Mouse (Mus musculus): ENCODE measurements around the gene Mrvi1.

Gene Mrvi1

GRCm38 (mm10) chr7:110823076-110823475 is 159.2 kb downstream of the Mrvi1 start:
- no peak for DNase-seq

DNA sequence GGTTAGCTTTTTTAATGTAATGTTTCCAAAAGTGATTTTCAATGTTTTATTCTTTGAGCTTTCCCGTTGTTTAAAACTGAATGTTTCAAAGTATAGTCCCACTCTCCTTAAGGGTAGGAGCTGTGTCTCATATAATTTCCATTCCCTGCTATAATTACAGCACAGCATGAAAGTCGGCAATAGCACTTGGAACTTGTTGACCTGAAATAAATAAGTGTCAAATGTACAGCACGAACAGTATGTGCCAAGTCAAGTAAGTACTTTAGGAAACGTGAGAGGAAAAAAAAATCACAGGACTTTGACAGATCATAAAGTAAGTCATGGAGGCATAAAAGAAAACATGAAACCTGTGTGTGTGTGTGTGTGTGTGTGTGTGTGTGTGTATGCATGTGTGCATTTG is 160.2 kb downstream of the Mrvi1 start:
- no peak for DNase-seq

DNA sequence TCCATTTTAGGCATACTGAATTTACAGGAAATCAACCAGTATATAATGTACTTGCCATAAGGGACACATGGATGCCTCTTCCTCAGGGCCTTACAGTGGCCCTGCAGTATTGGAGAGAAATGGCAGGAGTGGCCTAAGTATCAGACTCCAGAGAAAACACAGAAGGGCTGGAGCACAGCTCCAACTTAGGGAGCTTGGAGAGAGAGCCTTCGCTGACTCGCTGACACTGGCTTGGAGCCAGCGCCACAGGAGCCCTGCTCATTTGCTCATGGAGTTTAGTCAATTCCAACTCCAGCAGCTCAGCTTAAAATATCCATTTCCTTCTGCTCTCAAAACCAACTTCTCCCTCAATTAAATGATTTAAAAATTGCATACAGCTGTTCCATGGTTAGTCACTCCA is 160.6 kb downstream of the Mrvi1 start:
- DNase-seq = peak in 1 of 2 experiments; percentile 33

GRCm38 (mm10) chr7:110821068-110821467 is 161.2 kb downstream of the Mrvi1 start:
- DNase-seq = peak in 1 of 2 experiments; percentile 29

GRCm38 (mm10) chr7:110818787-110819350 is 163.4 kb downstream of the Mrvi1 start:
- peak; percentile 17 to 40 for DNase-seq
